1 mouse cellular context compared by ENCODE assay signal in the genomic region with DNA sequence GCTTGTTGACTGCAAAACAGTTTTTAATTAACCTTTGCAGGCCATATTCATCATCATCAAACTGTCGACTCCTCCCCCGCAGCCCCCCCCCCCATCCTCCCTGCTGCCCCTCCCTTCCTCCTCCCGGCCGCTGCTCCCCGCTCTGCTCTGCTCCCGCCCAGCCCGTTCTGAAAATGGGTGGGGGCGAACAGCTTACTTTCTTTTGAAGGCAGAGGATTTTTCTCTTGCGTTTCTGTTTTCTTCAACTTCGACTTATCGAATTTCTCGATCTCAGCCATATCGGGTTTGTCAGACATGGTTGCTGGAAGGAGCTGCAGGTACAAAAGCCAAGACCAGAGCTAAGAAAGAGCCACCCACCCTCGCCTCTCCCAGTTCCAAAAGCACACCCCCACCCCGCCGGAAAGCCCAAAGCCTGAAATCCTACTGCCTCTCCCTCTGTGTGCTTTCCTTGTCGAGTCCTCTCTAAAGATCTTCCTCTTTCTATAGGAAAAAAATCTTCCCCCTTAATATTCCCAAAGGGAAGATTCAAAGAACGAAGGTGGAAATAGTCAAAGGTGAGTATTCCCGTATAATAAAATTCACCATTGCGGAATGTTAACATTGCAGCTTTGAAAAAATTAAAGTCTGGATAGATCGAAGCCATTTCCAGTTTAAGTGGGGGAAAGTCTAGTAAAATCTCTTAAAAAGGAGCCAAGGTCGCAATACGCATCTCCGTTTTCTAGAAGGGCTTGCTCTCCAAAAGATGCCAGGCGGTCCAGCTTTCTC.
TF ChIP-seq lines count a peak whose summit lies in the region.

No protein-coding gene starts in this region.

TF ChIP-seq in CH12.LX, 34 proteins besides CTCF, POLR2A, EP300 and RAD21:
- TF ChIP-seq ETS1 (conservative IDR thresholded peaks at IDR 0.05; ENCODE audit: low read depth, low read length) (no peak), USF2 (conservative IDR thresholded peaks at IDR 0.05; ENCODE audit: low read depth, low read length) (no peak), ZKSCAN1 (IDR thresholded peaks at IDR 0.05; ENCODE audit: borderline replicate concordance, low read depth, low read length) (no peak), NRF1 (IDR thresholded peaks at IDR 0.05; ENCODE audit: low read depth, low read length) (no peak), IRF4 (IDR thresholded peaks at IDR 0.05; ENCODE audit: low read depth, low read length) (no peak), KAT2A (IDR thresholded peaks at IDR 0.05; ENCODE audit: insufficient replicate concordance, low read length) (no peak), MAX (IDR thresholded peaks at IDR 0.05; ENCODE audit: low read length) (no peak), GABPA (IDR thresholded peaks at IDR 0.05; ENCODE audit: insufficient replicate concordance, low read depth, low read length) (no peak), JUND (conservative IDR thresholded peaks at IDR 0.05; ENCODE audit: low read depth, low read length) (no peak), PAX5 (IDR thresholded peaks at IDR 0.05; ENCODE audit: low read length) (no peak), MXI1 (IDR thresholded peaks at IDR 0.05; ENCODE audit: low read depth, low read length) (no peak), SMC3 (IDR thresholded peaks at IDR 0.05; ENCODE audit: low read depth, low read length) (no peak)
TF ChIP-seq in CH12.LX: peak in this region for 0.
